Mouse (Mus musculus) skeletal muscle tissue, adult 2 months (tissue): ENCODE results near the gene Dbp.
A peak's percentile ranks its signal among the peaks of the same experiment; 100 is the strongest.

Source experiments
- DNase-seq: peaks from one replicate; pipeline ENCODE4 v3.0.0-alpha.2; 2012; ENCODE audit warnings: low read depth, low spot score

The Dbp gene

GRCm38 (mm10) chr7:45711316-45712021 is 6.6 kb downstream of the Dbp start:
- peak; percentile 63 for DNase-seq

GRCm38 (mm10) chr7:45712022-45712757 is 7.3 kb downstream of the Dbp start:
- peak; percentile 78 for DNase-seq

- DNase-seq, result no peak
These were observed 8.5 kb downstream of the Dbp start for GRCm38 (mm10) chr7:45713396-45713795.

GRCm38 (mm10) chr7:45713881-45714520 is 9.1 kb downstream of the Dbp start:
- no peak for DNase-seq

- DNase-seq, result no peak
These were observed 9.8 kb downstream of the Dbp start for GRCm38 (mm10) chr7:45714630-45715089.

GRCm38 (mm10) chr7:45715090-45715708 is 10.3 kb downstream of the Dbp start, which contains the start of gene Rpl18:
Gene Rpl18, plus strand, starts transcription at chr7:45715457.
- DNase-seq, result peak; percentile 96

GRCm38 (mm10) chr7:45715741-45716459 is 11.0 kb downstream of the Dbp start:
- DNase-seq, result no peak

GRCm38 (mm10) chr7:45716460-45716857 is 11.6 kb downstream of the Dbp start:
- DNase-seq, result no peak

- no peak for DNase-seq
These were observed 12.3 kb downstream of the Dbp start for GRCm38 (mm10) chr7:45716952-45717917.

- peak; percentile 99 for DNase-seq
These were observed 13.0 kb downstream of the Dbp start, which contains the start of gene Sphk2 for GRCm38 (mm10) chr7:45717918-45718297. Gene Sphk2, minus strand, starts transcription at chr7:45718002.

- no peak for DNase-seq
These were observed 13.4 kb downstream of the Dbp start for GRCm38 (mm10) chr7:45718331-45718730.

GRCm38 (mm10) chr7:45719180-45719579 is 14.3 kb downstream of the Dbp start:
- no peak for DNase-seq

GRCm38 (mm10) chr7:45719738-45720412 is 15.0 kb downstream of the Dbp start:
- no peak for DNase-seq

- DNase-seq, result no peak
These were observed 15.7 kb downstream of the Dbp start, which contains the start of gene Fam83e for GRCm38 (mm10) chr7:45720413-45721233. Gene Fam83e, plus strand, starts transcription at chr7:45721212.

- no peak for DNase-seq
These were observed 16.3 kb downstream of the Dbp start for GRCm38 (mm10) chr7:45721234-45721571.

- no peak for DNase-seq
These were observed 16.9 kb downstream of the Dbp start for GRCm38 (mm10) chr7:45721642-45722347.

GRCm38 (mm10) chr7:45722348-45722713 is 17.4 kb downstream of the Dbp start:
- no peak for DNase-seq

GRCm38 (mm10) chr7:45723301-45723700 is 18.4 kb downstream of the Dbp start:
- DNase-seq, result no peak
